Mouse (Mus musculus): ENCODE data around the gene Hectd4. TPM values are rescaled to one million over a fixed set of nuclear protein-coding genes. Genes with fewer than 3 reads are reported as not detected.
"Not testable (repeated sequence)": the region's sequence is repeated elsewhere in the genome, so short reads cannot be mapped to it uniquely, and the experiment has no call there.

Gene Hectd4
- polyA plus RNA-seq, 1 experiment from 2014 or later: 20.1 TPM

- Histone ChIP-seq H3K4me2 (ENCODE audit: low read length) (peak within 1 kb of the TSS; percentile 73), H3K36me3 (ENCODE audit: control insufficient read depth, insufficient read depth) (peaks cover 24% of the 10 kb centered on the region)
- 1% methylated on average over 52 of the region's 52 CpGs for WGBS
These were observed 15.6 kb upstream of the Hectd4 start, which contains the start of gene Rpl6 for GRCm38 (mm10) chr5:121204132-121205089. Rpl6 (plus strand) TSS chr5:121204481.

GRCm38 (mm10) chr5:121205537-121206130, 14.4 kb upstream of the Hectd4 start:
- Histone ChIP-seq H3K9ac (replicated peaks; ENCODE audit: low read depth, low read length) (0 out of 2 replicates have a peak overlapping the region, but pooled peaks have one; percentile 17), H3K36me3 (ENCODE audit: control insufficient read depth, insufficient read depth) (peaks cover 30% of the 10 kb centered on the region), H3K4me3 (replicated peaks; ENCODE audit: low read length) (peak overlapping the region; percentile 97), H3K4me1 (replicated peaks; ENCODE audit: control insufficient read depth, insufficient read depth, low read length) (peaks cover 20% of the 10 kb centered on the region), H3K4me2 (ENCODE audit: low read length) (peak overlapping the region; percentile 73)
- ATAC-seq; H3K27me3 ChIP-seq (replicated peaks; ENCODE audit: control insufficient read depth, insufficient read depth, low read length); H3K27ac ChIP-seq (ENCODE audit: low read length); H3K9me3 ChIP-seq (ENCODE audit: control insufficient read depth, low read length): not testable (repeated sequence)
- WGBS: 76% methylated on average over 7 of the region's 10 CpGs

More at GRCm38 (mm10) chr5:121204132-121205089, 15.6 kb upstream of the Hectd4 start, which contains the start of gene Rpl6:
- peak within 1 kb of the TSS; percentile 71 for H3K27ac ChIP-seq (ENCODE audit: low read length)
- H3K9me3 ChIP-seq (ENCODE audit: control insufficient read depth, low read length): no peaks in the 10 kb centered on the region
- peaks cover under 1% of the 10 kb centered on the region; the same call in 1 of the 2 replicates for H3K27me3 ChIP-seq (replicated peaks; ENCODE audit: control insufficient read depth, insufficient read depth, low read length)
- H3K9ac ChIP-seq (replicated peaks; ENCODE audit: low read depth, low read length): peak within 1 kb of the TSS; percentile 94
- peak within 1 kb of the TSS; percentile 97 for H3K4me3 ChIP-seq (replicated peaks; ENCODE audit: low read length)
- ATAC-seq: peak; percentile 96
- H3K4me1 ChIP-seq (replicated peaks; ENCODE audit: control insufficient read depth, insufficient read depth, low read length): peaks cover 20% of the 10 kb centered on the region

- H3K27me3 ChIP-seq (replicated peaks; ENCODE audit: control insufficient read depth, insufficient read depth, low read length): no peaks in the 10 kb centered on the region
- H3K27ac ChIP-seq (ENCODE audit: low read length): no peak overlapping the region
- no peak overlapping the region for H3K4me2 ChIP-seq (ENCODE audit: low read length)
- H3K4me3 ChIP-seq (replicated peaks; ENCODE audit: low read length): no peak overlapping the region
- ATAC-seq: no peak
- no peak overlapping the region for H3K9ac ChIP-seq (replicated peaks; ENCODE audit: low read depth, low read length)
- 82% methylated on average over 9 of the region's 9 CpGs for WGBS
- peaks cover 30% of the 10 kb centered on the region for H3K36me3 ChIP-seq (ENCODE audit: control insufficient read depth, insufficient read depth)
- H3K4me1 ChIP-seq (replicated peaks; ENCODE audit: control insufficient read depth, insufficient read depth, low read length): peaks cover 20% of the 10 kb centered on the region
- H3K9me3 ChIP-seq (ENCODE audit: control insufficient read depth, low read length): no peaks in the 10 kb centered on the region
These were observed 13.5 kb upstream of the Hectd4 start for GRCm38 (mm10) chr5:121206540-121206939.

- H3K4me3 ChIP-seq (replicated peaks; ENCODE audit: low read length): no peak overlapping the region
- WGBS: 82% methylated on average over 3 of the region's 3 CpGs
- no peak for ATAC-seq
- H3K36me3 ChIP-seq (ENCODE audit: control insufficient read depth, insufficient read depth): peaks cover 32% of the 10 kb centered on the region
- H3K27ac ChIP-seq (ENCODE audit: low read length): no peak overlapping the region
- no peak overlapping the region for H3K4me2 ChIP-seq (ENCODE audit: low read length)
- no peaks in the 10 kb centered on the region for H3K9me3 ChIP-seq (ENCODE audit: control insufficient read depth, low read length)
- H3K27me3 ChIP-seq (replicated peaks; ENCODE audit: control insufficient read depth, insufficient read depth, low read length): no peaks in the 10 kb centered on the region
- H3K9ac ChIP-seq (replicated peaks; ENCODE audit: low read depth, low read length): no peak overlapping the region
- H3K4me1 ChIP-seq (replicated peaks; ENCODE audit: control insufficient read depth, insufficient read depth, low read length): peaks cover 20% of the 10 kb centered on the region
These were observed 13.0 kb upstream of the Hectd4 start for GRCm38 (mm10) chr5:121206984-121207383.

- Histone ChIP-seq H3K9ac (replicated peaks; ENCODE audit: low read depth, low read length) (no peak overlapping the region), H3K27ac (ENCODE audit: low read length) (no peak overlapping the region), H3K4me3 (replicated peaks; ENCODE audit: low read length) (no peak overlapping the region), H3K4me2 (ENCODE audit: low read length) (no peak overlapping the region), H3K27me3 (replicated peaks; ENCODE audit: control insufficient read depth, insufficient read depth, low read length) (no peaks in the 10 kb centered on the region), H3K36me3 (ENCODE audit: control insufficient read depth, insufficient read depth) (peaks cover 41% of the 10 kb centered on the region), H3K9me3 (ENCODE audit: control insufficient read depth, low read length) (no peaks in the 10 kb centered on the region), H3K4me1 (replicated peaks; ENCODE audit: control insufficient read depth, insufficient read depth, low read length) (peaks cover 19% of the 10 kb centered on the region)
- 89% methylated on average over 9 of the region's 9 CpGs for WGBS
- ATAC-seq: no peak
These were observed 10.0 kb upstream of the Hectd4 start for GRCm38 (mm10) chr5:121209755-121210600.

GRCm38 (mm10) chr5:121210601-121210924, 9.5 kb upstream of the Hectd4 start:
- no peak for ATAC-seq
- no peak overlapping the region for H3K4me2 ChIP-seq (ENCODE audit: low read length)
- no peak overlapping the region for H3K9ac ChIP-seq (replicated peaks; ENCODE audit: low read depth, low read length)
- H3K9me3 ChIP-seq (ENCODE audit: control insufficient read depth, low read length): no peaks in the 10 kb centered on the region
- no peaks in the 10 kb centered on the region for H3K27me3 ChIP-seq (replicated peaks; ENCODE audit: control insufficient read depth, insufficient read depth, low read length)
- peaks cover 14% of the 10 kb centered on the region for H3K4me1 ChIP-seq (replicated peaks; ENCODE audit: control insufficient read depth, insufficient read depth, low read length)
- peaks cover 41% of the 10 kb centered on the region for H3K36me3 ChIP-seq (ENCODE audit: control insufficient read depth, insufficient read depth)
- WGBS: 82% methylated on average over 1 of the region's 1 CpGs
- H3K27ac ChIP-seq (ENCODE audit: low read length): no peak overlapping the region
- no peak overlapping the region for H3K4me3 ChIP-seq (replicated peaks; ENCODE audit: low read length)

- Histone ChIP-seq H3K27me3 (replicated peaks; ENCODE audit: control insufficient read depth, insufficient read depth, low read length) (no peaks in the 10 kb centered on the region), H3K27ac (ENCODE audit: low read length) (no peak overlapping the region), H3K9ac (replicated peaks; ENCODE audit: low read depth, low read length) (no peak overlapping the region), H3K9me3 (ENCODE audit: control insufficient read depth, low read length) (no peaks in the 10 kb centered on the region), H3K4me1 (replicated peaks; ENCODE audit: control insufficient read depth, insufficient read depth, low read length) (no peaks in the 10 kb centered on the region), H3K4me2 (ENCODE audit: low read length) (no peak overlapping the region), H3K36me3 (ENCODE audit: control insufficient read depth, insufficient read depth) (peaks cover 29% of the 10 kb centered on the region), H3K4me3 (replicated peaks; ENCODE audit: low read length) (no peak overlapping the region)
- ATAC-seq: no peak
- WGBS: 91% methylated on average over 6 of the region's 6 CpGs
These were observed 7.9 kb upstream of the Hectd4 start for GRCm38 (mm10) chr5:121212108-121212507.

GRCm38 (mm10) chr5:121214707-121215106, 5.3 kb upstream of the Hectd4 start:
- no peak for ATAC-seq
- H3K36me3 ChIP-seq (ENCODE audit: control insufficient read depth, insufficient read depth): peaks cover 14% of the 10 kb centered on the region
- H3K4me1 ChIP-seq (replicated peaks; ENCODE audit: control insufficient read depth, insufficient read depth, low read length): peaks cover 2% of the 10 kb centered on the region; the same call in 1 of the 2 replicates
- no peak overlapping the region for H3K27ac ChIP-seq (ENCODE audit: low read length)
- no peaks in the 10 kb centered on the region for H3K9me3 ChIP-seq (ENCODE audit: control insufficient read depth, low read length)
- H3K27me3 ChIP-seq (replicated peaks; ENCODE audit: control insufficient read depth, insufficient read depth, low read length): no peaks in the 10 kb centered on the region
- H3K9ac ChIP-seq (replicated peaks; ENCODE audit: low read depth, low read length): no peak overlapping the region
- H3K4me3 ChIP-seq (replicated peaks; ENCODE audit: low read length): no peak overlapping the region
- WGBS: 56% methylated on average over 7 of the region's 7 CpGs
- H3K4me2 ChIP-seq (ENCODE audit: low read length): no peak overlapping the region
